Mouse (Mus musculus): ENCODE results near the gene Vkorc1.

The Vkorc1 gene

GRCm38 (mm10) chr7:127876467-127877348 lies 18.7 kb downstream of the Vkorc1 start, which contains the start of gene Zfp668:
Gene Zfp668, minus strand, starts transcription at chr7:127876828.
- peak; percentile 84 for DNase-seq (ENCODE audit: low read depth, low spot score)

GRCm38 (mm10) chr7:127876041-127876466 lies 19.4 kb downstream of the Vkorc1 start, which contains the start of gene Zfp646:
Gene Zfp646, plus strand, starts transcription at chr7:127876221.
- peak; percentile 75 for DNase-seq (ENCODE audit: low read depth, low spot score)

- DNase-seq (ENCODE audit: low read depth, low spot score) = peak; percentile 66
Measured at GRCm38 (mm10) chr7:127875627-127876001, 19.8 kb downstream of the Vkorc1 start.

GRCm38 (mm10) chr7:127874812-127875626 lies 20.4 kb downstream of the Vkorc1 start:
- no peak for DNase-seq (ENCODE audit: low read depth, low spot score)

GRCm38 (mm10) chr7:127870136-127870821 lies 25.1 kb downstream of the Vkorc1 start:
- no peak for DNase-seq (ENCODE audit: low read depth, low spot score)

GRCm38 (mm10) chr7:127869149-127869810 lies 26.1 kb downstream of the Vkorc1 start:
- no peak for DNase-seq (ENCODE audit: low read depth, low spot score)

GRCm38 (mm10) chr7:127867641-127868040 lies 27.8 kb downstream of the Vkorc1 start:
- no peak for DNase-seq (ENCODE audit: low read depth, low spot score)

- DNase-seq (ENCODE audit: low read depth, low spot score) = no peak
Measured at GRCm38 (mm10) chr7:127866434-127866833, 29.0 kb downstream of the Vkorc1 start.

- no peak for DNase-seq (ENCODE audit: low read depth, low spot score)
Measured at GRCm38 (mm10) chr7:127858258-127858657, 37.2 kb downstream of the Vkorc1 start.

GRCm38 (mm10) chr7:127850906-127851305 lies 44.5 kb downstream of the Vkorc1 start:
- no peak for DNase-seq (ENCODE audit: low read depth, low spot score)

- no peak for DNase-seq (ENCODE audit: low read depth, low spot score)
Measured at GRCm38 (mm10) chr7:127849973-127850875, 45.2 kb downstream of the Vkorc1 start.

All from c-Kit-negative CD71-positive TER-119-positive erythroid progenitor cells, embryonic 14.5 days (primary cell).